Mouse (Mus musculus): ENCODE data around the gene Vmn2r84.

GRCm38 (mm10) chr10:130368384-130368783 lies 25.7 kb downstream of the Vmn2r84 start:
- TF ChIP-seq HCFC1 (IDR thresholded peaks at IDR 0.05; ENCODE audit: borderline replicate concordance, insufficient read depth, low read length) (no peak), MAFK (IDR thresholded peaks at IDR 0.05; ENCODE audit: insufficient read depth, low read depth, low read length) (no peak), ZNF384 (IDR thresholded peaks at IDR 0.05; ENCODE audit: low read depth, low read length) (no peak), CHD2 (IDR thresholded peaks at IDR 0.05; ENCODE audit: low read depth, low read length) (no peak)

Data from ES-E14 (cell line).